Mouse (Mus musculus): ENCODE data around the gene Gbf1.

DNA sequence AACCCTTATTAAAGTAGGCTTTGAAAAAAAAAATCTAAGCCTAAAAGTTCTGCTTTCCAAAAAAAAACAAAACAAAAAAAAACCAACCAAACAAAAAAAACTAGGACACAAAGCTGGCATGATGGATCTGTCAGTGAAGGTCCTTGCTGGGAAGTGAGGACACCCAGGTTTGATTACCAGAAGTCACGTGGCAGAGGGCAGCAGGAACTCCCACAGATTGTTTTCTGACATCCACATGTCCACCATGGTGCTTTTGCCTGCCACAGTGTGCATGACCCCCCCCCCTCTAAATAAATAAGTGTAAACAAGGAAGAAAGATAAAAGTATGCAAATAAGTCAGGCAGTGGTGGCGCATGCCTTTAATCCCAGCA lies 48.1 kb upstream of the Gbf1 start:
- no peak for TF ChIP-seq CTCF (IDR thresholded peaks at IDR 0.05; ENCODE audit: low read depth, low read length)
- no peak for TF ChIP-seq TAL1 (conservative IDR thresholded peaks at IDR 0.05; ENCODE audit: low read depth, low read length)
- no peak for TF ChIP-seq GATA2 (IDR thresholded peaks at IDR 0.05; ENCODE audit: borderline replicate concordance, low read depth, low read length)

All from G1E (cell line).